Mouse (Mus musculus): ENCODE results near the gene Tsc22d4. TPM values are rescaled to one million over a fixed set of nuclear protein-coding genes. Genes with fewer than 3 reads are reported as not detected.

Tsc22d4 gene
- polyA plus RNA-seq, 2 experiments: 23.0 to 49.7 TPM

GRCm38 (mm10) chr5:137783901-137784540, 38.5 kb downstream of the Tsc22d4 start:
- TF ChIP-seq EP300 (IDR thresholded peaks at IDR 0.05; ENCODE audit: low read depth) (no peak), CTCF (IDR thresholded peaks at IDR 0.05; ENCODE audit: low read depth) (no peak)
- H3K4me1 ChIP-seq (replicated peaks; ENCODE audit: control insufficient read depth in 2 of 2, insufficient read depth in 2 of 2, low read length in 1 of 2): peaks cover 15 to 28% of the 10 kb centered on the region in 2 experiments
- DNase-seq (ENCODE audit: low read depth in 3 of 3, low spot score in 3 of 3) (no peak), ATAC-seq (ENCODE audit: insufficient read depth) (no peak)
- H3K4me3 ChIP-seq (ENCODE audit: insufficient read depth in 1 of 2, low read depth in 2 of 2, low read length in 2 of 2): peak overlapping the region; percentile 85 to 88
- peaks cover 40% of the 10 kb centered on the region for H3K36me3 ChIP-seq (replicated peaks; ENCODE audit: control insufficient read depth, insufficient read depth, low read depth)
- peaks cover 2% of the 10 kb centered on the region; the same call in 1 of the 2 replicates for H3K9me3 ChIP-seq (ENCODE audit: control insufficient read depth, low read length)
- 57% methylated on average over 9 of the region's 9 CpGs for WGBS (ENCODE audit: insufficient replicate concordance)
- H3K27me3 ChIP-seq (ENCODE audit: control insufficient read depth, insufficient read depth, low read length): no peaks in the 10 kb centered on the region
- peak overlapping the region; percentile 43 for H3K9ac ChIP-seq (replicated peaks)
- H3K27ac ChIP-seq: no peak overlapping the region; the same call in 1 of the 2 replicates
- H3K4me2 ChIP-seq (ENCODE audit: low read depth): peak overlapping the region; percentile 84

GRCm38 (mm10) chr5:137784546-137784945, 39.0 kb downstream of the Tsc22d4 start:
- WGBS (ENCODE audit: insufficient replicate concordance): 68% methylated on average over 14 of the region's 14 CpGs
- DNase-seq (ENCODE audit: low read depth in 3 of 3, low spot score in 3 of 3) (no peak), ATAC-seq (ENCODE audit: insufficient read depth) (no peak)
- peak overlapping the region; percentile 84 for H3K4me2 ChIP-seq (ENCODE audit: low read depth)
- H3K27me3 ChIP-seq (ENCODE audit: control insufficient read depth, insufficient read depth, low read length): no peaks in the 10 kb centered on the region
- no peak overlapping the region; the same call in 1 of the 2 replicates for H3K27ac ChIP-seq
- H3K9ac ChIP-seq (replicated peaks): peak overlapping the region; percentile 86
- peak overlapping the region; percentile 85 to 88 for H3K4me3 ChIP-seq (ENCODE audit: insufficient read depth in 1 of 2, low read depth in 2 of 2, low read length in 2 of 2)
- peaks cover 2% of the 10 kb centered on the region; the same call in 1 of the 2 replicates for H3K9me3 ChIP-seq (ENCODE audit: control insufficient read depth, low read length)
- TF ChIP-seq EP300 (IDR thresholded peaks at IDR 0.05; ENCODE audit: low read depth): no peak
- peaks cover 40% of the 10 kb centered on the region for H3K36me3 ChIP-seq (replicated peaks; ENCODE audit: control insufficient read depth, insufficient read depth, low read depth)
- peaks cover 15 to 28% of the 10 kb centered on the region in 2 experiments for H3K4me1 ChIP-seq (replicated peaks; ENCODE audit: control insufficient read depth in 2 of 2, insufficient read depth in 2 of 2, low read length in 1 of 2)

DNA sequence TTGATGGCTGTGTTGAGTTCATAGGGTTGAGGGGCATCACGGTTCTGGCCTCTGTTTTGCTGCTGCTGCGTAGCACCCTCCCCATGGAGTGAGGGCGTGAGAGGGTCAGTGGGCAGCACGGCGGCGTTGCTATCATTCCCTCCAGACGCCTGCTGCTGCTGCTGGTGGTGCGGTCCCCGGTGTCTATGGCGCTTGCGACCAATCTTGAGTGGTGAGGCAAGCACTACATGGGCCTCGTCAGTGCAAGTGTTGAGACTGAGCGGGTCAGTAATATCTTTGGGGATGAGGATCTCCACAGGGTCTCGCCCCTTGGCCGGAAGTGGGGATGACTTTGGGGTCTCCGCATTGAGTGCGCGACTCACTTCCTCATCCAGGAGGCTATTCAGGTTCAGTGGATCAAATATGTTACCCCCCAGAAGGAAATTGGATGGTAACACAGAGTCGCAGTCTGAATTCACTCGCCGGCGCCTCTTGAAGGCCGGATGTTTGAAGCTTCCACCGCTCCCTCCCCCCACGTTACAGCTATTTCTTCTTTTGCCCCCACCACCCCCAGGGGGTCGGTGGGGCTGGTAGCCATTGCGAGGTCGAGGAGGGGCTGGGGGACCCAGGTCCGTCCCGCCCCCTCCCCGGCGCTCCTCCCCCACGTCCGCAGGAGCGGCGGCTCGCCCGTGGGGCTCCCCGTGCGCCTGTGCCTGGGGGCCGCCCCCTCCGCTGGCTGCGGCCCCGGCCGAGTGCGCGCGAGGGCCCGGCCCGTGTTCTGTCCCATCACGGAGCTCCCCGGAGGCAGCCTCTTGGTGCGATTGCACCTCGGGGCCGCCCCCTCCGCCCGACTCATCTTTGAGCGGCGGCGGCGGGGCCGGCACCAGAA, 39.9 kb downstream of the Tsc22d4 start:
- Histone ChIP-seq H3K4me3 (ENCODE audit: insufficient read depth in 1 of 2, low read depth in 2 of 2, low read length in 2 of 2) (peak overlapping the region; percentile 85 to 88), H3K36me3 (replicated peaks; ENCODE audit: control insufficient read depth, insufficient read depth, low read depth) (peaks cover 36% of the 10 kb centered on the region), H3K27me3 (ENCODE audit: control insufficient read depth, insufficient read depth, low read length) (no peaks in the 10 kb centered on the region), H3K4me2 (ENCODE audit: low read depth) (peak overlapping the region; percentile 84), H3K9ac (replicated peaks) (peak overlapping the region; percentile 86), H3K27ac (peak overlapping the region; percentile 99), H3K9me3 (ENCODE audit: control insufficient read depth, low read length) (peaks cover 2% of the 10 kb centered on the region; the same call in 1 of the 2 replicates), H3K4me1 (replicated peaks; ENCODE audit: control insufficient read depth in 2 of 2, insufficient read depth in 2 of 2, low read length in 1 of 2) (peaks cover 10 to 21% of the 10 kb centered on the region in 2 experiments)
- no peak for TF ChIP-seq EP300 (IDR thresholded peaks at IDR 0.05; ENCODE audit: low read depth)
- TF ChIP-seq CTCF (IDR thresholded peaks at IDR 0.05; ENCODE audit: low read depth): no peak; the same call in 1 of the 2 replicates
- DNase-seq (ENCODE audit: low read depth in 3 of 3, low spot score in 3 of 3): no peak
- ATAC-seq (ENCODE audit: insufficient read depth): peak; percentile 10; the same call in 1 of the 2 replicates
- 2% methylated on average over 54 of the region's 62 CpGs for WGBS (ENCODE audit: insufficient replicate concordance)

GRCm38 (mm10) chr5:137786109-137786942, 40.8 kb downstream of the Tsc22d4 start:
- TF ChIP-seq CTCF (IDR thresholded peaks at IDR 0.05; ENCODE audit: low read depth) (no peak), EP300 (IDR thresholded peaks at IDR 0.05; ENCODE audit: low read depth) (no peak)
- Histone ChIP-seq H3K4me2 (ENCODE audit: low read depth) (peak overlapping the region; percentile 84), H3K9me3 (ENCODE audit: control insufficient read depth, low read length) (peaks cover 2% of the 10 kb centered on the region; the same call in 1 of the 2 replicates), H3K4me1 (replicated peaks; ENCODE audit: control insufficient read depth in 2 of 2, insufficient read depth in 2 of 2, low read length in 1 of 2) (peaks cover 8 to 21% of the 10 kb centered on the region in 2 experiments), H3K27me3 (ENCODE audit: control insufficient read depth, insufficient read depth, low read length) (no peaks in the 10 kb centered on the region), H3K9ac (replicated peaks) (peak overlapping the region; percentile 86), H3K27ac (peak overlapping the region; percentile 99), H3K4me3 (ENCODE audit: insufficient read depth in 1 of 2, low read depth in 2 of 2, low read length in 2 of 2) (peak overlapping the region; percentile 85 to 88), H3K36me3 (replicated peaks; ENCODE audit: control insufficient read depth, insufficient read depth, low read depth) (peaks cover 27% of the 10 kb centered on the region)
- peak; percentile 83 for ATAC-seq (ENCODE audit: insufficient read depth)
- peak; percentile 100 for DNase-seq (ENCODE audit: low read depth in 3 of 3, low spot score in 3 of 3)
- WGBS (ENCODE audit: insufficient replicate concordance): under 1% methylated on average over 72 of the region's 79 CpGs
